Mouse (Mus musculus): Measurements from ENCODE around the gene Ms4a3. TPM values are rescaled to one million over a fixed set of nuclear protein-coding genes. Genes with fewer than 3 reads are reported as not detected.

Gene Ms4a3
- polyA plus RNA-seq, 1 experiment from 2014 or later: not detected

GRCm38 (mm10) chr19:11617983-11618382 lies 22.7 kb downstream of the Ms4a3 start:
- ATAC-seq (ENCODE audit: low FRiP score, low read depth): no peak
- H3K27ac ChIP-seq: no peak overlapping the region
- no peaks in the 10 kb centered on the region for H3K4me1 ChIP-seq
- H3K9me3 ChIP-seq: no peaks in the 10 kb centered on the region
- no peak overlapping the region for H3K9ac ChIP-seq
- no peaks in the 10 kb centered on the region for H3K27me3 ChIP-seq
- H3K4me2 ChIP-seq (replicated peaks): no peak overlapping the region
- H3K36me3 ChIP-seq: no peaks in the 10 kb centered on the region
- H3K4me3 ChIP-seq: no peak overlapping the region

GRCm38 (mm10) chr19:11614805-11615204 lies 25.8 kb downstream of the Ms4a3 start:
- H3K4me2 ChIP-seq (replicated peaks): no peak overlapping the region
- no peak for ATAC-seq (ENCODE audit: low FRiP score, low read depth)

DNA sequence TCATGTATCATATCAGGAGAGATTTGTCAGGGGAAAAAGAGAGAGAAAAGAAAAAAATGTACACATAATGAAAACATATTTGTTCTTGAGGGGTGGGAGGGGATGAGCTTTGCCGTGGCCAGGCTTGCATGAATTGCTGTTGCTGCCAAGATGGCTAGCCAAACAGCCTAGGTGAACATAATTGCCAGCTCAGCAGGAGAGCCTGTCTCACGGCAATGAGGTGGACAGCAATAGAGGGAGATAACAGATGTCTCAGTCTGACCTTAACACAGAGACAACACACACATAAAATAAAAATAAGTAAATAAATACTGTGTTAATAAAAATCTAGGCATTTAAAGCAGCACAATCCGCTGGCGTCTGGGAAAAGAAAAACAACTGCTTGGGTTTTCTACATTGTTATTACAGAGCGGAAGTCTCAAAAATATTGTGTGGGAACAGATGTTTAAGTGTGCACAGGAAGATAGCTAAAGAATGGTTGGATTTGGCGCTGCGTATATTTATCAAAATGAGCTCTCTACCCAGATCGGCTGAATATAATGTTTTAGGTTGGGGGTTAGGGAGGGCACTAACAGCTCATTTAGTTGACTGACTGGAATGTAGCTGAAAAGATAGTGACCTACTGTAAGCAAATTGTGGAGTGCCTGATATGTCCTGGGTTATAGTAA lies 26.7 kb downstream of the Ms4a3 start:
- no peak for ATAC-seq (ENCODE audit: low FRiP score, low read depth)
- H3K27me3 ChIP-seq: no peaks in the 10 kb centered on the region
- H3K4me2 ChIP-seq (replicated peaks): no peak overlapping the region
- H3K4me1 ChIP-seq: no peaks in the 10 kb centered on the region
- WGBS: 74% methylated on average over 8 of the region's 8 CpGs
- no peak overlapping the region for H3K4me3 ChIP-seq
- H3K36me3 ChIP-seq: no peaks in the 10 kb centered on the region
- no peak overlapping the region for H3K9ac ChIP-seq
- H3K27ac ChIP-seq: no peak overlapping the region
- no peaks in the 10 kb centered on the region for H3K9me3 ChIP-seq

More at GRCm38 (mm10) chr19:11614805-11615204, 25.8 kb downstream of the Ms4a3 start:
- H3K4me1 ChIP-seq: no peaks in the 10 kb centered on the region
- H3K9me3 ChIP-seq: no peaks in the 10 kb centered on the region
- no peaks in the 10 kb centered on the region for H3K27me3 ChIP-seq
- H3K4me3 ChIP-seq: no peak overlapping the region
- H3K36me3 ChIP-seq: no peaks in the 10 kb centered on the region
- no peak overlapping the region for H3K9ac ChIP-seq
- H3K27ac ChIP-seq: no peak overlapping the region
- WGBS: 56% methylated on average over 2 of the region's 2 CpGs

GRCm38 (mm10) chr19:11613084-11613483 lies 27.6 kb downstream of the Ms4a3 start:
- Histone ChIP-seq H3K27ac (no peak overlapping the region), H3K9ac (no peak overlapping the region), H3K27me3 (no peaks in the 10 kb centered on the region), H3K4me2 (replicated peaks) (no peak overlapping the region), H3K9me3 (no peaks in the 10 kb centered on the region), H3K36me3 (no peaks in the 10 kb centered on the region), H3K4me3 (no peak overlapping the region), H3K4me1 (no peaks in the 10 kb centered on the region)
- no peak for ATAC-seq (ENCODE audit: low FRiP score, low read depth)
- 82% methylated on average over 1 of the region's 1 CpGs for WGBS

DNA sequence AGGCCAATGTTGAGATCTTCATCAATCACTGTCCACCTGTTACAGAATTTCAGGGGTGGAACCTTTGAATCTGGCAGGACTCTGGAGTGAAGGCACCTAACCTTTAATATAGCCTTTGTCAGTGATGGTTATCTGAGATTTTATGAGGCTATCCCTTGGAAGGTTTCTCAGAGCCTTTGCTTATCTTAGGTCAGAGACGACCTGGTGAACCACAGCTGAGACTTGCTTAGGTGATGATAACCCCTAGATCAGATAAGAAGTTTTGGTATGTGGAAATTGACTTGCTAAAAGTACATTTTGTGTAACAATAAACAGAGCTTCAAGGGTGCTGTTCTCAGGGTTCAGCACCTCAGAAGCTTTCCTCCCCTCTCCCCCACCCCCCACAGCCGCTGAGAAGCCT lies 28.4 kb downstream of the Ms4a3 start:
- no peak overlapping the region for H3K27ac ChIP-seq
- H3K4me3 ChIP-seq: no peak overlapping the region
- H3K27me3 ChIP-seq: no peaks in the 10 kb centered on the region
- no peak overlapping the region for H3K4me2 ChIP-seq (replicated peaks)
- no peaks in the 10 kb centered on the region for H3K9me3 ChIP-seq
- no peak for ATAC-seq (ENCODE audit: low FRiP score, low read depth)
- H3K36me3 ChIP-seq: no peaks in the 10 kb centered on the region
- no peak overlapping the region for H3K9ac ChIP-seq
- WGBS: 27% methylated on average over 2 of the region's 2 CpGs
- no peaks in the 10 kb centered on the region for H3K4me1 ChIP-seq

DNA sequence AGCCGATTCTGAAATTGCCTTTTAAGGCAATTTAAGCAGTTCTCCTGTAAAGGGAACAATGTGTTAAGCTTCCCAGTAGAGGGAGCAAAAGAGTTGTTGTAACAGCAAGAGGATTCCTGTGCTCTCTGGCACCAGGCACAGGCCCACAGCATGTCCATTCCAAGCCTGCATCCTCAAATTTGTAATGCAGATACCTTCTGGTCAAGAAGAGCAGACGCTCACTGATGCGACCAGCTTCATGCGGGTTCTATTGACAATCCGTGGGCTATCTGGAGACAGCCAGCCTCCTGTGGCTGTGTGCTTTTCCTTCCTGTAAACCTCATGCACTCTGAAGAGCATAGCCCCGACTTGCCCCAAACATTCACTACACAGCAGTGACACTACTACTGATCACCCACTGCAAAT lies 29.1 kb downstream of the Ms4a3 start:
- H3K36me3 ChIP-seq: no peaks in the 10 kb centered on the region
- H3K4me1 ChIP-seq: no peaks in the 10 kb centered on the region
- WGBS: 22% methylated on average over 6 of the region's 6 CpGs
- H3K27ac ChIP-seq: no peak overlapping the region
- H3K27me3 ChIP-seq: no peaks in the 10 kb centered on the region
- peak; percentile 66; the same call in 1 of the 2 replicates for ATAC-seq (ENCODE audit: low FRiP score, low read depth)
- H3K9me3 ChIP-seq: no peaks in the 10 kb centered on the region
- H3K4me2 ChIP-seq (replicated peaks): no peak overlapping the region
- H3K9ac ChIP-seq: no peak overlapping the region
- no peak overlapping the region for H3K4me3 ChIP-seq

DNA sequence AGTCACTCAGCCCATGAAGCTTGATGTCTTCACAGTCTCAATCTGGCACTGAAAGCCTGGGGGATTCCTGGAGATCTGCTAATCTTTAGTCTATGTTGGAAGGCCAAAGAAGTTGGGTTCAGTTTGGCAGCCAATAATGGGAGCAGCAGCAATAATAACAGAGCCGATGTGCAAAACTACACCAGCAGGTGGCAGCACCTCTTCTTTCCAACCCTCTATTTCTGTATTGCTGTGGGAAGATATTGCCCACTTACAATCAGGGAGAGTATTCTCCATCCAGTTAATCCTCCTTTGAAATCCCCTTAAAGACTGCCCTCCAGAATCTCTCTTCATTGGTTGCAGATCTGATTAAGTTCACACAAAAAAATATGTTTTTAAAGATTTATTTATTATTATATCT lies 32.5 kb downstream of the Ms4a3 start:
- H3K36me3 ChIP-seq: no peaks in the 10 kb centered on the region
- 7% methylated on average over 1 of the region's 1 CpGs for WGBS
- H3K9ac ChIP-seq: no peak overlapping the region
- H3K4me2 ChIP-seq (replicated peaks): no peak overlapping the region
- no peaks in the 10 kb centered on the region for H3K9me3 ChIP-seq
- H3K27me3 ChIP-seq: no peaks in the 10 kb centered on the region
- no peak for ATAC-seq (ENCODE audit: low FRiP score, low read depth)
- H3K27ac ChIP-seq: no peak overlapping the region
- H3K4me3 ChIP-seq: no peak overlapping the region
- H3K4me1 ChIP-seq: no peaks in the 10 kb centered on the region

GRCm38 (mm10) chr19:11604603-11605002 lies 36.0 kb downstream of the Ms4a3 start, which contains the start of gene Ms4a6d:
Ms4a6d (minus strand) TSS chr19:11604849.
- Histone ChIP-seq H3K4me1 (no peaks in the 10 kb centered on the region), H3K9me3 (no peaks in the 10 kb centered on the region), H3K9ac (no peak within 1 kb of the TSS), H3K4me3 (no peak within 1 kb of the TSS), H3K4me2 (replicated peaks) (no peak within 1 kb of the TSS), H3K27ac (no peak within 1 kb of the TSS), H3K27me3 (no peaks in the 10 kb centered on the region), H3K36me3 (no peaks in the 10 kb centered on the region)
- 89% methylated on average over 2 of the region's 2 CpGs for WGBS
- no peak for ATAC-seq (ENCODE audit: low FRiP score, low read depth)

DNA sequence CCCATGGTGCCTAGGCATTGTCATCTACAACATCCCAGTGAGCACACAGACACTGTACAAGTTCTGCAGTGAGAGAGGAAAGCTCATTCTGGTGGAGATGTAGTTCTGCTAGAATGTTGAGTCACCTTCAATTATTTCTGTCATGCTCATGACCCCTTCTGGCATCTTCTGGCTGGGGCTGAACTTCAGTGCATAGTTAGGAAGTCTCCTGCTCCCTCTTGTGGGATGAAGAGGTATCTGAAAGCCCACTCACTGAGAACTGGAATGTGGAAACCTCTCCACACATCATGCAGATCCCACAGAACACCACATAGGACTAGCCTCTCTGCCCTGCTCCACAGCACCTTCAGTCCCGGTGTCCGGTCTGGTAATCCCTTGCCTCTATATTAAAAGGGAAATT lies 38.6 kb downstream of the Ms4a3 start:
- no peak overlapping the region for H3K4me2 ChIP-seq (replicated peaks)
- ATAC-seq (ENCODE audit: low FRiP score, low read depth): no peak
- H3K4me1 ChIP-seq: no peaks in the 10 kb centered on the region
- H3K27ac ChIP-seq: no peak overlapping the region
- H3K36me3 ChIP-seq: no peaks in the 10 kb centered on the region
- H3K27me3 ChIP-seq: no peaks in the 10 kb centered on the region
- no peak overlapping the region for H3K9ac ChIP-seq
- 88% methylated on average over 2 of the region's 2 CpGs for WGBS
- H3K9me3 ChIP-seq: no peaks in the 10 kb centered on the region
- H3K4me3 ChIP-seq: no peak overlapping the region

- H3K27ac ChIP-seq: no peak overlapping the region
- ATAC-seq (ENCODE audit: low FRiP score, low read depth): no peak
- no peaks in the 10 kb centered on the region for H3K27me3 ChIP-seq
- H3K9ac ChIP-seq: no peak overlapping the region
- no peaks in the 10 kb centered on the region for H3K36me3 ChIP-seq
- H3K4me2 ChIP-seq (replicated peaks): no peak overlapping the region
- 86% methylated on average over 3 of the region's 3 CpGs for WGBS
- no peak overlapping the region for H3K4me3 ChIP-seq
- no peaks in the 10 kb centered on the region for H3K9me3 ChIP-seq
- no peaks in the 10 kb centered on the region for H3K4me1 ChIP-seq
Measured at GRCm38 (mm10) chr19:11601349-11601748, 39.3 kb downstream of the Ms4a3 start.

DNA sequence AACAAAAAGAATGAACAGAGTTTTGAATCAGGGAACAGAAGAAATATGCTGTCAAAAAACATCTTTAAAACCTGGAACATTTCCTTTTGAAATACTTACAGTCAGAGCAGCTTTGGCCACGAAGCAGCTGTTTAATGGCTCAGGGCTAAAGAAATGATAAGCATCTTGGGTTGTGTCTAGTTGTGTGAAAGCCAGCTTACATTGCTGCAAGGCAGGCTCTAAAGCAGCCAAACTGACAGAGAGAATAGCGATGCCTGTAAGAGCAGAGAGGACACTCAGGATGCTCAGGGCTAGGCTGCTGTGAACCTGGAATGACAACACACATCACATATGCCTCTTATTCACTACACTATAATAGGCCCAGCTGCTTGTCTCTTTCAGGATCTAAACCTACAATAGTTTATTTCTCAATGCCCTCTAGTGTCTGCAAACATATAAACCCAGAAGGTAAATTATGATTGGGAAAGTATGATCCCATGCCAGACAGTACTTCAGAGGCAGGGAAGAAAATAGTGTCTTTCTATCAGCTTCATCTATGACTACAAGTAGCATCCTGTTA lies 50.7 kb downstream of the Ms4a3 start:
- no peaks in the 10 kb centered on the region for H3K36me3 ChIP-seq
- H3K9ac ChIP-seq: no peak overlapping the region
- no peaks in the 10 kb centered on the region for H3K9me3 ChIP-seq
- no peaks in the 10 kb centered on the region for H3K4me1 ChIP-seq
- no peak overlapping the region for H3K4me2 ChIP-seq (replicated peaks)
- H3K27me3 ChIP-seq: no peaks in the 10 kb centered on the region
- H3K27ac ChIP-seq: no peak overlapping the region
- 78% methylated on average over 2 of the region's 2 CpGs for WGBS
- H3K4me3 ChIP-seq: no peak overlapping the region
- ATAC-seq (ENCODE audit: low FRiP score, low read depth): no peak

GRCm38 (mm10) chr19:11589205-11589604 lies 51.4 kb downstream of the Ms4a3 start:
- WGBS: 78% methylated on average over 4 of the region's 4 CpGs
- H3K4me3 ChIP-seq: no peak overlapping the region
- no peaks in the 10 kb centered on the region for H3K27me3 ChIP-seq
- no peak overlapping the region for H3K4me2 ChIP-seq (replicated peaks)
- no peaks in the 10 kb centered on the region for H3K9me3 ChIP-seq
- no peak overlapping the region for H3K27ac ChIP-seq
- ATAC-seq (ENCODE audit: low FRiP score, low read depth): no peak
- H3K36me3 ChIP-seq: no peaks in the 10 kb centered on the region
- H3K9ac ChIP-seq: no peak overlapping the region
- no peaks in the 10 kb centered on the region for H3K4me1 ChIP-seq

Measured in limb, embryonic 13.5 days (tissue).